21 mouse cellular contexts compared by ENCODE assay signal in genomic region chr17:27981451-27982069, GRCm38 (mm10).
DNase-seq lines count a peak whose midpoint lies in the region; ATAC-seq and TF ChIP-seq lines count a peak whose summit lies in the region.
"Had no signal": no experiment of that assay in that cellular context is flagged by ENCODE, and none has a peak within 500 bp of the region (broad histone marks: within the 10 kb centered on the region; RNA-seq: fewer than 3 reads in every experiment).

No protein-coding gene starts in this region.

- no peak for TF ChIP-seq POLR2A in testis, adult 2 months (IDR thresholded peaks at IDR 0.05; ENCODE audit: control insufficient read depth, low read depth, low read length)

- TF ChIP-seq CTCF in testis, adult 2 months (IDR thresholded peaks at IDR 0.05; ENCODE audit: control insufficient read depth, insufficient read depth, insufficient replicate concordance, low read depth, low read length): no peak

- no peak for ATAC-seq in cerebellum, adult (ENCODE audit: insufficient number of reproducible peaks, low FRiP score, low TSS enrichment)
- ATAC-seq in heart, embryonic 12.5 days (ENCODE audit: insufficient number of reproducible peaks, low FRiP score): no peak
- ATAC-seq: activated CD4-positive, CD25-positive, alpha-beta regulatory T cell, adult 4 months; CD4-positive, CD25-positive, alpha-beta regulatory T cell, adult 4 months; forebrain, embryonic 16.5 days; intestine, embryonic 15.5 days had no signal

- H3K36me3 ChIP-seq in testis, adult 2 months (ENCODE audit: control insufficient read depth, insufficient read depth, low read length): no peaks in the 10 kb centered on the region; the same call in 1 of the 2 replicates
- peaks cover 39% of the 10 kb centered on the region for H3K36me3 ChIP-seq in heart, embryonic 12.5 days

- peak; percentile 57 for DNase-seq in cerebellum, adult 9-11 months
- DNase-seq in testis, postnatal 10 days (ENCODE audit: low spot score): no peak
- DNase-seq in brain, adult 2 months (ENCODE audit: low read depth, low spot score): peak; percentile 60
- DNase-seq: adrenal gland, postnatal 14 days; B cell, adult 2 months; cerebellum, postnatal 14 days; gastrocnemius, postnatal 10 days; heart, adult 18-20 months; heart, postnatal 14 days had no signal

- no peak overlapping the region for H3K4me2 ChIP-seq in heart, embryonic 12.5 days
- H3K4me2 ChIP-seq: embryonic facial prominence, embryonic 13.5 days; forebrain, embryonic 12.5 days; heart, embryonic 15.5 days; hindbrain, embryonic 14.5 days; intestine, embryonic 15.5 days had no signal

- no peaks in the 10 kb centered on the region for H3K27me3 ChIP-seq in testis, adult 2 months (ENCODE audit: control insufficient read depth, insufficient read depth, low read length)
- H3K27me3 ChIP-seq in heart, embryonic 12.5 days (replicated peaks): no peaks in the 10 kb centered on the region
- H3K27me3 ChIP-seq: embryonic facial prominence, embryonic 13.5 days; forebrain, embryonic 12.5 days; heart, embryonic 15.5 days; intestine, embryonic 15.5 days had no signal

- no peaks in the 10 kb centered on the region; the same call in 1 of the 2 replicates for H3K4me1 ChIP-seq in testis, adult 2 months (ENCODE audit: control insufficient read depth, insufficient read depth, low read length)
- no peaks in the 10 kb centered on the region for H3K4me1 ChIP-seq in heart, embryonic 12.5 days (replicated peaks)
- H3K4me1 ChIP-seq: embryonic facial prominence, embryonic 13.5 days; forebrain, embryonic 12.5 days; heart, embryonic 10.5 days; heart, embryonic 15.5 days; intestine, embryonic 15.5 days had no signal

- 76% methylated on average over 5 of the region's 5 CpGs for WGBS in heart, embryonic 12.5 days

- H3K9me3 ChIP-seq in heart, embryonic 12.5 days (replicated peaks): no peaks in the 10 kb centered on the region
- H3K9me3 ChIP-seq: embryonic facial prominence, embryonic 13.5 days; forebrain, embryonic 12.5 days; heart, embryonic 10.5 days; heart, embryonic 15.5 days; intestine, embryonic 15.5 days had no signal

- peak overlapping the region; percentile 55 for H3K4me3 ChIP-seq in testis, adult 2 months (ENCODE audit: control insufficient read depth, low read depth, low read length)
- no peak overlapping the region for H3K4me3 ChIP-seq in heart, embryonic 12.5 days
- H3K4me3 ChIP-seq: embryonic facial prominence, embryonic 13.5 days; forebrain, embryonic 12.5 days; heart, embryonic 10.5 days; heart, embryonic 15.5 days; intestine, embryonic 15.5 days had no signal

- no peak overlapping the region for H3K27ac ChIP-seq in testis, adult 2 months (ENCODE audit: control insufficient read depth, insufficient read depth, low read depth, low read length)
- no peak overlapping the region for H3K27ac ChIP-seq in heart, embryonic 12.5 days (ENCODE audit: poor library complexity, severe bottlenecking)
- H3K27ac ChIP-seq: embryonic facial prominence, embryonic 13.5 days; forebrain, embryonic 12.5 days; heart, embryonic 10.5 days; heart, embryonic 15.5 days; hindbrain, embryonic 14.5 days; intestine, embryonic 15.5 days had no signal

- no peak overlapping the region for H3K9ac ChIP-seq in heart, embryonic 12.5 days
- H3K9ac ChIP-seq: embryonic facial prominence, embryonic 13.5 days; forebrain, embryonic 12.5 days; heart, embryonic 15.5 days; hindbrain, embryonic 14.5 days; intestine, embryonic 15.5 days had no signal
